Mouse (Mus musculus): Measurements from ENCODE around the gene Mrpl34.

The Mrpl34 gene

DNA sequence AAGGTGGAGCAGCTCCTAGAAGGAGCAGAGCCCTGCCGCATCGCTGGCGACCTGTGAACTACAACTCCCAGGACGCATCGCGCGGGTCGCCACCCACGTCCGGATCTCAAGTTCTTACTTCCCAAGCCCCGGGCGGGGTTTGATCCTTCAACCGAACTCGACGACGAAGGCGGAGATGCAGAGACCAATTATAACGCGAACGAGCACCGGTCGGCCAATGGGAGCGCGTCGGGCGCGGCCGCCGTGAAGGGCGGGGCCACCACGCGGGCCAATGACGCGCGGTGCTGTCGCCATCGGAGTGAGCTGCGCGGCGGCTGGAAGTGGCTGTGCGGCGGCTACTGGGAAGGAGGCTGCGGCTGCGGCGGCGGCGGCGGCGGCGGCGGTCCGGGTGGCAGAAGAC lies 4.2 kb downstream of the Mrpl34 start, which contains the start of gene Dda1:
Gene Dda1, plus strand, starts transcription at position 284 of the 400 bp plus-strand sequence.
- peak; percentile 98 for DNase-seq (ENCODE audit: low read depth, low spot score)

DNA sequence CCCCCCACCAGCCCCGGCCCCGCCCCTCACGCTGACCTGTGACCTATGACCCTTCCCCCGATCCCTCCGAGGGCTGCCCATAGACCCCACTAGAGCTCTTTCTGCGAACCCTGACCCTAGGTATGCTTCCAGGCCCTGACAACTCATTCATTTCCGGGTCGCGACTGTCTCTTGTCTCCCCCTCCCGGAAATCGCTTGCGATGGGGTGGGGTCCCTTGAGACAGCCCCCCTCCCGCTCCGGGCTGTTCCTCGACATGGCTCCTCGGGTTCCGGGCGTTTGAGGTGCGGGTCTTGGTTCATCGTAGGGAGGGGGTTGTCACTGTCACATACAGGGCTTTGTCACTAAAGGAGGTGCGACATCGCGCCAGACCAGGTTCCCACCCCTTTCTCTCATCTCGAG lies 4.7 kb downstream of the Mrpl34 start:
- no peak for DNase-seq (ENCODE audit: low read depth, low spot score)

DNA sequence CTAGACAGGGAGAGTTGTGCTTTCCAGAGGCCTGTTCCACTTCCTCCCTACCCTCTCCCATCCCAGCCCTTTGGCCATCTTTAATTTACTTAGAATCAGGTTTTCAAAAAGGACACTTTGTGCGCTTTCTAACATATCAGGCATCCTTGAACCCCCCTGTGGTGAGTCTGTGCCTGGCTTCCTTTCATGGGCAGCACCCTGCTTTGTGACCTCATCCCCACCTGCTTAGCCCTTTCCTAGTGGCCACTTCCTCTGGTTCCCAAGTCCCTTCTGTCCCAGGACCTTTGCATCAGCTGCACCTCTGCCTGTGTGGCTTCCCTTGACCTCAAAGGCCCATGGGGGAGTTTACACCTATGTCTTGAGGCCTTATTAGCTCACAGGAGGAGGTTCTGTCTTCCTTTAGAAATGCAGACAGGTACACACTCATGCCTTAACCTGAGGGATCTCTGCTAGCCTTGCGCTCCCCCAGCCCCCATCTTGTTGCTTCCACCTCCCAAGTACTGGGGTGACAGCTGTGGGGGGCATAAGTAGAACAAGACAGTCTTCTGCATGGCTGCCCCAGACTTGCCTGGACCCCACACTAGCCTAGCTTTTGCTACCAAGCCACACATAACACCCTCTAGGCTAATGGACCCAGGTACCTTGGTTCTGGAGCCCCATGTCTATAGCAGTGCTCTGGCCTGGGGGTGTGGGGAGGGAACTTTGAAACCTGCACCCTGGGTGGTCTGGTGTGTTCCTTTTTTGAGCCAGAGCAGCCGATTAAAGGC lies 5.6 kb downstream of the Mrpl34 start:
- DNase-seq (ENCODE audit: low read depth, low spot score) = no peak

DNA sequence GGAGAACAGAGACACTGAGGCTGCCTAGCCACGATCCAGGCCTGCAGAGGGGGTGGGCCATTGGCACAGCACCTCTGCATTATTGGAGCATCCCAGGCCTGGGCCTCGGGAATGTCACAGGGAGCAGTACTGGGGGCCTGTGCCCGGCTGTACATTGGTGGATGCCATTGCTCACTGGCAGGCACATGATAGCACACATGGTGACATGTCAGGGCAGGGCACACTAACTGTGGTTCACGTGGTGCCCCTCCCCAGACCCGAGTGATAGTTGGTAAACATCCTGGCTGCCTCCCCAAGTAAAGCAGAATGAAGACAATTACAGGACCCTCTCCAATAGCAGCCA lies 6.1 kb downstream of the Mrpl34 start:
- no peak for DNase-seq (ENCODE audit: low read depth, low spot score)

DNA sequence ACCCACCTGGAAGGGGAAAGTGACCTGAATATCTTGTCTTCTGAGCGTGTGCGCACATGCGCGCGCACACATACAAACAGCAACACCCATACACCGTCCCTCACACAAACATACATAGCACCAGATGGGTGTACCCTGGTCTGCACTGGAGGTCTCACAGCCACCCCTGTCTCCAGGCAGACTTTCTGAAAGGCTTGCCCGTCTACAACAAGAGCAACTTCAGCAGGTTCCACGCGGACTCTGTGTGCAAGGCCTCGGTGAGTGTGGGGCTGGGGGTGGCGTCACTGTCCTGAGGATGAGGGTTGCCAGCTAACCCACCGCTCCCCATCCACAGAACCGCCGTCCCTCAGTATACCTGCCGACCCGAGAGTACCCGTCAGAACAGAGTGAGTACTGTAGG lies 7.1 kb downstream of the Mrpl34 start:
- DNase-seq (ENCODE audit: low read depth, low spot score) = no peak

DNA sequence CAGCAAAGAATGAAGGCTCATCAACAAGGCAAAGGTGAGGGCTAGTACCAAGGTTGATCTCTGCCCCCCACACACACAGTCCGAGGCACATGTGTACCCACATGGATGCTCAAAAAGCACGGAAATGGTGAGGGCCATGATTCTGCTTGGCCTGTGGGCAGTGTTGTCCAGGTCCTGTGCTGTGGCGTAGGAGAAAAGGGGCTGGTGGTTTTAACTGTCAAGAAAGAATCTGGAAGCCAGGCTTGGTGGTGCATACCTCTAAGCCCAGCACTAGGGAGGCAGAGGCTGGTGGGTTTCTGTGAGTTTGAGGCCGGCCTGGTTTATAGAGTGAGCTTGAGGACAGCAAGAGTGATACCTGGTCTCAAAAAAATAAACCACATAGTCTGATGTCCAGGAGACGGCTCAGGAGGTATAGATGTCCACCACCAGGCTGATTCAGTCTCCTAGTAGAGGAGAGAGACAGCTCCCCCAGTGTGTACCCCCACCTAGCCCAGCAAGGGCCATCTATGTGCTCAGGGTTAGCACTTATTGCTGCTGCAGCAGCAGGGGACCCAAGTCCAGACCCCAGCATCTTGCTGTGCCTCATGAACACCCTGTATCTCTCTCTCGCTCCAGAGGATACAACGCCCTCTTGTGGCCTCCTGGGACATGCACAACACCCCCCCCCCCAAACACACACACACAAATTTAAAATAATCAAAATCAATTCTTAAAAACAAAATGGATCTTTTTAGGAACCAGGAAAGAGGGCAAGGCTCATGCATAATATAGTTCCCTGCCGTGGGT lies 8.0 kb downstream of the Mrpl34 start:
- no peak for DNase-seq (ENCODE audit: low read depth, low spot score)

DNA sequence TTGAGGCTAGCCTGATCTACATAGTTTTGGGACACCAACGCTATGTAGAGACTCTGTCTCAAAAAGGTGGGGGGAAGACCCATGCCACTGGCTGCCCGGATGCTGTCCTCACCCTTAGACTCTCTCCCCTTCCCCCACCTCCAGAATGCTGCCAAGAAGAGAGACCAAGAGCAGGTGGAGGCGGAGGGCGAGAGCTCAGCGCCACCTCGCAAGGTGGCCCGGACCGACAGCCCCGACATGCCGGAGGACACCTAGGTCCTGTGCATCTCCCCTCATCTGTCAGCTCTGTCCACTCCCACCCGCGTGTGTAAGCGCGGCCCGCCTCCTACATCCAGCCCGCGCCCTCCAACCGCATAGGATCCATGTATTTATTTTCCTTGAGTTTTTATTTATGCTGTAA lies 9.6 kb downstream of the Mrpl34 start:
- no peak for DNase-seq (ENCODE audit: low read depth, low spot score)

DNA sequence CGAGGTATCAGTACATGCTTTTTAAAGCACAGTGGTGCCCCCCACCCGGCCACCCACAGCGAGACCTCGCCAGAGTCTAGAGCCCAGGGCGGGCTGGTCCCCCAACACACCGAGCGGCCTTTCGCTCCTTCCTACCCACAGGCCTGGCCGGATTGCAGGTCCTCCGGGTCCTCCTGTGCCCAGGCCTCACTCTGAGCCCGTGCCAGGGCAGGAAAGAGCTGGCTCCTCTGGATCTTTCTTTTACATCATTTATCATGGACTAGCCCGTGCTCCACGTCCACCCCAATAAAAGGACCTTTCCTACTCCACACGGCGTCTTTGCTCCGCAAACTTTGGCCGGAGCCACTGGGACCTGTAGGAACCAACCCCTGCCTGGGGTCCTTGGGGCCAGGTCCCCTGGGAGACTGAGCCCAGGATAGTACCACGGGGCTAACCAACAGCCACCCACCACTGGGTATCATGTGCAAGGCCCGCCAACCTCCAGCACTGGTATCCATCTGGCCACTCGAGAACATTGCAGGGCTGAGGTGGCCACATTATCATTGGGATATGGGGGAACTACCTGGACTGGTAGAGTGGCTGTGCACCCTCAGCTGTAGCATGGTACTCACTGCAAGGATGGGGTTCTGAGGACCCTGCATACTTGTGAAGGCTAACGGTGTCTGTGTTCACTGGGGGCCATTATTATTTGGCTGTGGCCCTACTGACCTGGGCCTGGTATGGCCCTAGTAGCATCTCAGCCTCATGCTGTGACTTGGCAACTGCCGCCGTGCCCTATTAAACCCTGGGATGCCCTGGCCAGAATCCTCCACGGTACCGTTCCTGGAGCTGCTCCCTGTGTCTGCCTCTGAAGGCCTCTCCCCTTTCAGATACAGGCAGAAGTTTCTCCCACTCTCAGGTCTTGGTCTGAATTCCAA lies 10.3 kb downstream of the Mrpl34 start:
- no peak for DNase-seq (ENCODE audit: low read depth, low spot score)

DNA sequence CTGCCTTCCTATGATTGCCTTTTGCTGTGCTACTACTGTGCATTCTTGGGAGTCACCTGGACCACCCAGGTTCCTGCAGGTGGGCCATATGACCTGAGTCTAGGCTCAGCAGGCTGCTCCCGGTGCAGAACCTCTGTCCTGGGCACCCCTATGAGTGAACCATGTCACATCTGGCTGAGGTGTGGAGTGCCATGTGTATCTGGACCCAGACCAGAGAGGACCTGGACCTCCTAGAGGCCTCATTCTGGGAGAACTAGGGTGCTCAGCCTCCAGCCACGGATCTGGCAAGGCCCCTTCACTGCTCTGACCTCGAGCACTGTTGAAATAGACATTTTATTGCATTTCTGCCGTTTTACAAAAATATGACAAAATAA lies 10.9 kb downstream of the Mrpl34 start:
- DNase-seq (ENCODE audit: low read depth, low spot score) = no peak

DNA sequence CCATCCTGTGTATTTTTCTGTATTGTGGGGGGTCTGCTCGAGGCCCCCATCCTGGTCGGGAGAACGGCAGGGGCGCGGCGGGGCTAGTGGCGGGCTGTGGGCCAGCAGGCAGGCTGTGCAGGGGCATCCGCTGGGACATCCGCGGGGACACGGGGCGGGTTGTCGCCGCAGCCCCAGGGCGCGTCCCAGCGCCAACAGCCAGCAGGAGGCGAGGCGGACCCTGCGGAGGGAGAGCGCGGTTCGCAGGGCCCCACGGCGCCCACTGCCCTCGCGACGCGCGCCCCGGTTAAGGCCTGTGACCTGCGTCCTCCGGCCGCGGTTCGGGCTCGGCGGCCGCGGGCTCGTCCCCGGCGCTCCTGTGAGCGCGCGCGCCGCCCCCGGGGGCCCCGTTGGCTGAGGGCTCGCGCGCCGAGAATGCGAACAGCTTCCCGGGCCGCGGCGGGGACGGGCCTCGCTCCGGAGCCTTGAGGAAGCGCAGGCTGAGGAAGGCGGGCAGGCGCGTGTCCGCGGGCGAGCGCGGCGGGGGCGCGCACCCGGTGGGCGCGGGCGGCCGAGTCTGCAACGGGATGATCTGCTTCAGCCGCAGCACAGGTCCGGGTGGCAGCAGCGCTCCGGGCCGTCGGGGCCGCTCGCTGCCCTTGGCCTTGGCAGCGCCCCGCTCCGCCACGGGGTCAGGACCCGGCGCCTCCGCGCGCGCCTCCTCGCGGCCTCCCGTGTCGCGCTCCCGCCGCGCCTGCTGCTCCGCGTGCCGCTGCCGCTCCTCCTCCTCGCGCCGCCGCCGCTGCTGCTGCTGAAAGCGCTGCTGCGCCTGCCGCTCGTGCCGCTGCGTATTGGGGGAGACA lies 11.6 kb downstream of the Mrpl34 start:
- DNase-seq (ENCODE audit: low read depth, low spot score) = no peak

DNA sequence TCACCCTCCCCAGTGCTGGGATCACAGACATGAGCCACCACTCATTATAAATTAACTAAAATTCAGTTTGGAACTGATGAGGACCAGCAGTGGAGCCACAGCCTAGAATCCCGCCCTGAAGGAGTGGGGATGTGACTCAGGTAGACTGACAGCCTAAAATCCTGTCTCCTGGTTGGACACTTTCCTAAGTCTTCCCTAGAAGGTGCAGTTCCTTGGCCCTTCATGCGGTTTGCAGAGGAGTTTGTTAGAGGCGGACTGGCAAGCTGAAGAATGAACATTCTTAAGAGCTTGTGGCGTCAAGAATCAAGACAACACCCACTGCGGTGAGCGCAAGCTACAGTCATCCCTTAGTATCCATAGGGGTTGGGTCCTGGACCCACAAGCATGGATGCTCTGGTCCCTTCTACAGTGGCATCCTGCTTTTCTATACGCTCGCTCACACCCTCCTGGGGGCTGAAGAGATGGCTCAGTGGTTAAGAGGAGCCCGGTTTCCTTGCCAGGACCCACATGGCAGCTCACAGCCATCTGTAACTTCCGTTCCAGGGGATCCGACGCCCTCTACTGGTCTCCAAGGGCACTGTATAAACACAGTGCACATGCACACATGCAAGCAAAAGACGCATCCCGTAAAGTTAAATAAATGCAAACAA lies 12.6 kb downstream of the Mrpl34 start:
- no peak for DNase-seq (ENCODE audit: low read depth, low spot score)

DNA sequence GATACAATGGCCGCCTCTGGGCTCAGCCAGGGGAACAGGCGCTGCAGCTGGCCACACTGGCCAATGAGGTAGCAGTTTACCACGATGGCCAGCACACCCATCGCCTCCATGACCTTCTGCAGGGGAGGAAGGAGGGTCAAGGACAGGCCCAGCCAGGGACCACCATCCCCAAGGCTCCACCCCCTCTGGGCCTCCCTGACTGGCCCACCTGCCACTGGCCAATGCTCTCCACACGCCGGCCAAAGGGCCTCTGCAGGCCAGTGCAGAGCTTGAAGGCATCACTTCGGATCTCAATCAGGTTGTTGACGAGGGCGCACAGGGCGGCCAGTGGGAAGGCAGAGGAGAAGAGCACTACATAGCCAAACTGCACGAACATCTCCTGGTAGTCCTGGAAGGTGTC lies 14.2 kb downstream of the Mrpl34 start:
- no peak for DNase-seq (ENCODE audit: low read depth, low spot score)

DNA sequence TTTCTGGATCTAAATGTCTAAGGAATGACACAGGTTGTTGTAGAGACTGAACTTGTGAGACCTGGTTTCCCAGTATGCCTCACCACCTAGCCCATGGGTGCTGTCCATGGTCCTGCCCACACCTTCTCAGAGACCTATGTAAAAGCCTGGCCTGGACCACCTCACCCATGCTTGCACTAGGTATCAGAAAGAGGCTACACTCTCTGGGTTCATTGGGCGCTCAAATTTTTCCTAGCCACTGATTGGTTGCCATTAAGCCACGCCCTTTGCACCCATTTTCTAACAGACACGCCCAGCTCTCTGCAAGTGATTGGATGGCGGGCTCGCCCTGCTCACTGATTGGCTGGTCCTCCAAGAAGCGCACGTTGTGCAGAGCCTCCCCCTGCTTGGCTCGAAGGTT lies 19.2 kb downstream of the Mrpl34 start:
- no peak for DNase-seq (ENCODE audit: low read depth, low spot score)

DNA sequence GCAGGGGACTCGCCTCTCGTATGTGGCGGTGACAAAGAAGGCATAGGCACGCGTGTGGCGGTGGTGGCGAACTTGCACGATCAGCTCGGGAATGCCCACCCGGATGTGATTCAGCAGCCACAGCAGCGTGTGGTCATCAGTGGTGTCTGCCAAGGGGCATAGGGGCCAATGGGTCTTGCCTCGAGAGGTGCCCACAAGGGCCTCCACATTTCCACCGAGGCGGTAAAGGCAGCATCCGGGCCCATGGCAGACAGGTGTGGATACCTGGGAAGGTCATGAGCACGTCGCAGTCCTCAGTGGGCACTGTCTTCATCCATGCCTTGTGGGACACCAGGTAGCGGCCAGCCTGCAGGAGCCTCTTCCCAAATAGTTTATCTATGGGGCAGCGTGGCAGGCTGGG lies 20.0 kb downstream of the Mrpl34 start:
- no peak for DNase-seq (ENCODE audit: low read depth, low spot score)

DNA sequence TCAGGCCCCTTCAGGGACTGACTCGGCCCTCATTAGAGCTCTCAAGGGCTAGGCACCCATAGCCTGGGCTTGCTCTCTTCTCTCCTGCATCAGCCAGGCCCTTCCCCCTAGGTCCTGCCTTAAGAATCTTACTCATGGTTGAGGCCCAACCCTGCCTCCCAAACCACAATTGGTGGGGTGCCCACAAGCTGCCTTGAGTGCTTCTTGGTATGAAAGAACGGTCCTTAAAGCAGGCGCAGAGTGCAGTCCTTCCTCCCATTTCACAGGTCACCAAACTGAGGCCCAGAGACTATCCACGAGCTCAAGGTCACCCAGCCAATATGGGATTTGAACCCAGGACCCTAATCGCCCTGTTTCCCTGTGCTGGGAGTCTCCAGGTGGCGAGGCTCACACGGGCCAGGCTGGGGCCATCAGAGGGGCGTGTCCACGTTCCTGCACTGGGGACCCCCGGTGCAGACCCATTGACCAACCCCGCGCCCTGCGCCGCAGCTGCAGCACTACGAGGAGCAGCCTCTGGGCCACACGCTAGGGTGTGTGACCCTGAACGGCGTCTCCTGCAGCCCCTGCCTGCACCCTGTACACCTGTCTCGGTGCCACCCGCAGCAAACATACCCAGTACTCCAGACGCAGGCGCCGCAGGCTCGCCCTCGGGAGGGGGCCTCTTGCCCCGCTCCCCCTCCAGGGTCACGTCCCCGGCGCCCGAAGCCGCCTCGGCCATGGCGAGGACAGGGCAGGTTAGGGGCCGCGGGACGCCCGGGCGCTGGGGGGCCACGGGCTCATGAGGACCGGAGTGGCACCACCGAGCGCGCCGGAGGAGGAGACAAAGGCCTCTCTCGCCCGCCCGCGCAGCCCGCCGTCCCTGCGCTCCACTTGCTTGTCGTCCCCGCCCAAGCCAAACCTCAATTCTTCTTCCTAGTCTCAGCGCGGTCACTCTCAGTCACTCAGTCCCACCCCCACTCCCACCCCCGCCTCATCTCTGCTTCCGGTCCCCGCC lies 20.7 kb downstream of the Mrpl34 start, which contains the start of gene Ano8:
Gene Ano8, minus strand, starts transcription at position 822 of the 994 bp plus-strand sequence.
- no peak for DNase-seq (ENCODE audit: low read depth, low spot score)

DNA sequence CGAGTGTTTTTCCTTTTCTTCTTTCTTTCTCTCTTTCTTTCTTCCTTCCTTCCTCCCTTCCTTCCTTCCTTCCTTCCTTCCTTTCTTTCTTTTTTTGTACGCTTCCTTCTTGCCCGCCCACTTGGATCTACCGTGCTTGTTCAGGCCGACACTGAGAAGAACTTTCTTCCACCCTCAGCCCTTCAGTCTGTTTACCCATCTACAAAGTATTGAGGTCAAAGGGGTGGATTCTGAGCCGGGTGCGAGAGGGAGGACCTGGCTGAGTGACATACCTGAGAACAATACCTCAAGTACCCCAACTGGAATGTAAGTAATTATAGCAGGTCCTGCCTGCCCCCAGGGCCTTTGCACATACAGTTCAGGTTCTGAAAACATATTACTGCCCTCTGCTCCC lies 21.4 kb downstream of the Mrpl34 start:
- no peak for DNase-seq (ENCODE audit: low read depth, low spot score)

DNA sequence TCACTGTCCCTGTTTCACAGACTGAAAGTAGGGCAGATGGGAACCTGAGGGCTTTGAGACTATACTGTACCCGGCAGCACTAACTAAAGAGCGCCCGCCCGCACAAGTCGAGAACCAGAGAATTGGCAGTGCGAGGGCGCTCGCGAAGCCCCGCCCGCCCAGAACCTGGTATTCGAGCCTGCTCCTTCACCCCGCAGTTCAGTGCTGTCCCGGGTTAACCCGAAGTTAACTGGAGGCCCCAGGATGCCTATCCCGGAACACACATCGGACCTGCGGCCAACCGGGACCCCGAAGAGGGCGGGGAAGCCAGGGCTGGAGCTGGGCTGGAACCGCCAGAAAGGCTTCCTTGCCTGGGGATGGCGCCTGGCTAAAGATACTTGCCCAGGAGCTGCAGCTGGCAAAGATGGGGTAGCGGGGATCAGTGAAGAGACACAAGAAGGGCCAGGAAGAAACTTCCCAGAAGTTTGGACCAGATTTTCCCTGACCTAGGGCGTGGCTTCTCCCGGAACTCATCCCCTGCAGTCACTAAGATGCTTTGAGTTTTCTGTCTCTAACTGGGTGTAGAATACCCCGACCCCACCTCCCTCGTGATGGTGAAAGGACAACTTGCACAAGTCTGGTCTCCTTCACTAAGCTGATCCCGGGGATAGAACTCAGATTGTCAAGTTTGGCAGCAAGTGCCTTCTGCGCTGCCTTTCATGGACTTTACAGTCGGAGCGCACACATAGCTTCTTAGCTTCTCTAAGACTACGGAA lies 23.1 kb downstream of the Mrpl34 start, which contains the start of gene Gtpbp3:
Gene Gtpbp3, plus strand, starts transcription at position 413 of the 755 bp plus-strand sequence.
- DNase-seq (ENCODE audit: low read depth, low spot score) = no peak

DNA sequence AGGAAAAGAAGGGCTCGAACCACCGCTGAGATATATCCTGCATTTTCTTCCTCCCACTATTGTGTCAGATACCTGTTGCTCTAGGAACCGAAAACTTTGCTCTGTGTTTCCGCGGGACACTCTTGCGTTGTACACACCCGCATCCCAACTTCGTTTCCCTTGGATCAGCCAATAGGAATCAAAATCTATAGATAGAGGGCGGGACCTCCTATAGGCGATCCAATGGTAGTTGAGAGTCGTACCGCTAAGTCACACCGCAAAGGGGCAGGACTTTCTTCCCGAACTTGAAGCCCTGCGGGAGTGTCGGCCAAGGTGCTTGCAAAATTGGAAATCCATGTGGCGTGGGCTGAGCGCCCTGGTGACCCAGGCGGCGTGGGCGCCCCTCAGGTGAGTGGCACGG lies 23.7 kb downstream of the Mrpl34 start:
- DNase-seq (ENCODE audit: low read depth, low spot score) = peak; percentile 92

DNA sequence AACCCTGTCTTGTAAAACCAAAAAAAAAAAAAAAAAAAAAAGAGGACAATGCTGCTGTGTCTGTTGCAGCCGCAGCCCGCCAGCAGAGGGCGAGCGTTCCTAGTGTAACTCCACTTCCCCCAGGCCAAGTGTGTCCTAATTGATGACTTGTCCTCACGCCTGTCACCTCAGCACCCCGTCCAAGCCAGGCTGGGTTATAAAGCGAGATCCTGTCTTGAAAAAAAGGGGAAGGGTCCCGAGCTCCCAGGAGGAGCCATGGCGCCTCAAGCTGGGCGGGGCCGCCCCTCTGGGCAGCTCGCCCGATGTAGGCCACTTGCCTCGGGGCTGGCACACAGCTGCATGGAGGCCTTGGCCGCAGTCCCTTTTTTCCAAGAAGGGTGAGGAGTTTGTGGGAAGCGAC lies 30.3 kb downstream of the Mrpl34 start:
- DNase-seq (ENCODE audit: low read depth, low spot score) = no peak
